Mouse (Mus musculus) forebrain, embryonic 15.5 days (tissue): ENCODE measurements around the gene Kiss1r. TPM values are rescaled to one million over a fixed set of nuclear protein-coding genes. Genes with fewer than 3 reads are reported as not detected.
"Not testable (repeated sequence)": the region's sequence is repeated elsewhere in the genome, so short reads cannot be mapped to it uniquely, and the experiment has no call there.

Experiments used
- ATAC-seq: fragments of 200-750 bp; cut with Nextera tagmentation; replicated peaks from 2 replicates; pipeline ENCODE4 v1.8.0; 2017; ENCODE audit warnings: mild to moderate bottlenecking, moderate TSS enrichment, moderate library complexity
- H3K27ac ChIP-seq: fragments of 300-500 bp; sonication (generic); replicated peaks from 2 replicates; pipeline ENCODE4 v1.5.1; 2015; ENCODE audit warnings: mild to moderate bottlenecking, inconsistent platforms
- H3K27me3 ChIP-seq: fragments of 300-500 bp; sonication (generic); 2 replicates; pipeline ENCODE4 v1.6.1; 2015; ENCODE audit warnings: inconsistent platforms
- H3K36me3 ChIP-seq: fragments of 300-500 bp; sonication (generic); 2 replicates; pipeline ENCODE4 v1.6.1; 2015; ENCODE audit warnings: mild to moderate bottlenecking, inconsistent platforms
- H3K4me1 ChIP-seq: fragments of 300-500 bp; sonication (generic); 2 replicates; pipeline ENCODE4 v1.6.1; 2015; ENCODE audit warnings: inconsistent platforms
- H3K4me2 ChIP-seq: fragments of 300-500 bp; sonication (generic); replicated peaks from 2 replicates; pipeline ENCODE4 v1.6.1; 2015; ENCODE audit warnings: mild to moderate bottlenecking, inconsistent platforms
- H3K4me3 ChIP-seq: fragments of 300-500 bp; sonication (generic); 2 replicates; pipeline ENCODE4 v1.5.1; 2015; ENCODE audit warnings: mild to moderate bottlenecking, inconsistent platforms
- H3K9ac ChIP-seq: fragments of 300-500 bp; sonication (generic); replicated peaks from 2 replicates; pipeline ENCODE4 v1.6.1; 2015; ENCODE audit warnings: mild to moderate bottlenecking, inconsistent platforms
- H3K9me3 ChIP-seq: fragments of 300-500 bp; sonication (generic); 2 replicates; pipeline ENCODE4 v1.6.1; 2016; ENCODE audit warnings: inconsistent platforms
- WGBS: fragments of 180-500 bp; shearing (Covaris S2); methylation state at CpG from one replicate; pipeline ENCODE4 v1.1.7; 2015; ENCODE audit warnings: mixed read lengths; 5-methylcytosine and 5-hydroxymethylcytosine counted together
- polyA plus RNA-seq: library from polyadenylated mRNA; unstranded; fragments of >200 nt; fragmentation: Nextera tagmentation; extraction: Ambion mirVana; gene quantifications from 2 replicates; pipeline ENCODE4 v1.2.1, GENCODE M21; 2015

Gene Kiss1r
- polyA plus RNA-seq, 1 experiment from 2014 or later = 2.7 TPM

GRCm38 (mm10) chr10:79883297-79884084 lies 33.3 kb upstream of the Kiss1r start:
- Histone ChIP-seq H3K4me1 (peaks cover 6% of the 10 kb centered on the region), H3K4me3 (no peak overlapping the region), H3K4me2 (no peak overlapping the region), H3K36me3 (no peaks in the 10 kb centered on the region), H3K9me3 (no peaks in the 10 kb centered on the region), H3K27ac (no peak overlapping the region), H3K9ac (no peak overlapping the region), H3K27me3 (peaks cover 17% of the 10 kb centered on the region)
- WGBS = 12% methylated on average over 22 of the region's 22 CpGs
- ATAC-seq = 0 out of 2 replicates have a peak, but pooled peaks have one; percentile 26

- 59% methylated on average over 4 of the region's 4 CpGs for WGBS
- Histone ChIP-seq H3K9me3 (no peaks in the 10 kb centered on the region), H3K4me1 (peaks cover 6% of the 10 kb centered on the region), H3K36me3 (no peaks in the 10 kb centered on the region), H3K27ac (no peak overlapping the region), H3K4me3 (no peak overlapping the region), H3K27me3 (peaks cover 17% of the 10 kb centered on the region), H3K9ac (no peak overlapping the region), H3K4me2 (no peak overlapping the region)
- ATAC-seq = no peak
Observed at GRCm38 (mm10) chr10:79884446-79884845, 32.3 kb upstream of the Kiss1r start.

GRCm38 (mm10) chr10:79884938-79885337 lies 31.8 kb upstream of the Kiss1r start:
- WGBS = 85% methylated on average over 3 of the region's 3 CpGs
- not testable (repeated sequence) for ATAC-seq

DNA sequence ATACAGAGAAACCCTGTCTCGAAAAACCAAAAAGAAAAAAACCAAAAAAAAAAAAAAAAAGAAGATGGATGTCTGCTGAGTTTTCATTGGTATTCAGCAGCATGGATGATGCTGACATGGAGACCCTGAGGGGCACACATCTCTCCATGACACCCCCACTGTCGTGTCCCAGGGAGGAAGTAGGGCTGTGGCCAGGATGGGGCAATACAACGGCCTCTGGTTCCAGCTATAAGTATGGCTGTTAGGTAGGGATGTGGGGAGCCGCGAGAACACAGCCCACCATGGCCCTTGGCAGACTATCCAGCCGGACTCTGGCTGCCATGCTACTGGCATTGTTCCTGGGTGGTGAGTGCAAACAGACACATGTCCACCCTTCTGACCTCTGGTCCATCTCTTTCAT lies 30.7 kb upstream of the Kiss1r start, which contains the start of gene Elane:
Gene Elane (plus strand): TSS at position 194 of the 400 bp plus-strand sequence.
- no peak for ATAC-seq
- Histone ChIP-seq H3K4me2 (no peak within 1 kb of the TSS), H3K9ac (no peak within 1 kb of the TSS), H3K9me3 (no peaks in the 10 kb centered on the region), H3K36me3 (no peaks in the 10 kb centered on the region), H3K4me3 (no peak within 1 kb of the TSS), H3K4me1 (peaks cover 6% of the 10 kb centered on the region), H3K27me3 (peaks cover 12% of the 10 kb centered on the region), H3K27ac (no peak within 1 kb of the TSS)
- 81% methylated on average over 6 of the region's 6 CpGs for WGBS

More at GRCm38 (mm10) chr10:79884938-79885337, 31.8 kb upstream of the Kiss1r start:
- not testable (repeated sequence) for H3K4me1 ChIP-seq, H3K36me3 ChIP-seq, H3K9me3 ChIP-seq, H3K9ac ChIP-seq, H3K27ac ChIP-seq, H3K4me3 ChIP-seq, H3K4me2 ChIP-seq
- peaks cover 17% of the 10 kb centered on the region for H3K27me3 ChIP-seq

GRCm38 (mm10) chr10:79886611-79887010 lies 30.2 kb upstream of the Kiss1r start:
- ATAC-seq = no peak
- peaks cover 6% of the 10 kb centered on the region for H3K4me1 ChIP-seq
- 88% methylated on average over 8 of the region's 8 CpGs for WGBS
- no peak overlapping the region for H3K9ac ChIP-seq
- H3K27me3 ChIP-seq = peaks cover 9% of the 10 kb centered on the region
- H3K4me2 ChIP-seq = no peak overlapping the region
- no peaks in the 10 kb centered on the region for H3K9me3 ChIP-seq
- H3K4me3 ChIP-seq = no peak overlapping the region
- no peaks in the 10 kb centered on the region for H3K36me3 ChIP-seq
- H3K27ac ChIP-seq = no peak overlapping the region

GRCm38 (mm10) chr10:79889386-79889785 lies 27.4 kb upstream of the Kiss1r start:
- H3K27ac ChIP-seq = no peak overlapping the region
- no peak overlapping the region for H3K9ac ChIP-seq
- no peak overlapping the region for H3K4me3 ChIP-seq
- no peaks in the 10 kb centered on the region for H3K9me3 ChIP-seq
- H3K27me3 ChIP-seq = no peaks in the 10 kb centered on the region
- ATAC-seq = no peak
- H3K36me3 ChIP-seq = no peaks in the 10 kb centered on the region
- WGBS = 89% methylated on average over 2 of the region's 2 CpGs
- no peaks in the 10 kb centered on the region for H3K4me1 ChIP-seq
- no peak overlapping the region for H3K4me2 ChIP-seq

DNA sequence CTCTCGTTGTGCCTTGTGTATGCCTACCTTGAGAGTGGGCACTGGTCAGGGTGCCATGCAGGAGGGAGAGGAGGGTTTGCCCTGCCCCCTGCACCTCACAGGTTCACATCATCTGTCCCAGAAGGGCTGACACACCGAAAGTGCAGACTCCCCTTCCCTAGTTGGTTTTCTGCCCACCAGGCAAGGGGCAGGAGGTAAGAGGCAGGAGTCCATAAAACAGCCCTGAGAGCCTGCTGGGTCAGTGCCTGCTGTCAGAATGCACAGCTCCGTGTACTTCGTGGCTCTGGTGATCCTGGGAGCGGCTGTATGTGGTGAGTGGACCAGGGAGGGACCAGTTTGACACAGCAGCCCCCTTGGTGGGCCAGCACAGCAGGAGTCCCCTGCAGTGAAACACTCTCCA lies 26.1 kb upstream of the Kiss1r start, which contains the start of gene Cfd:
Gene Cfd (plus strand): TSS at position 184 of the 400 bp plus-strand sequence.
- no peaks in the 10 kb centered on the region for H3K4me1 ChIP-seq
- peaks cover 5% of the 10 kb centered on the region; the same call in 1 of the 2 replicates for H3K36me3 ChIP-seq
- ATAC-seq = no peak
- no peaks in the 10 kb centered on the region for H3K9me3 ChIP-seq
- H3K4me3 ChIP-seq = no peak within 1 kb of the TSS
- no peaks in the 10 kb centered on the region for H3K27me3 ChIP-seq
- no peak within 1 kb of the TSS for H3K27ac ChIP-seq
- no peak within 1 kb of the TSS for H3K9ac ChIP-seq
- no peak within 1 kb of the TSS for H3K4me2 ChIP-seq
- WGBS = 42% methylated on average over 5 of the region's 5 CpGs

DNA sequence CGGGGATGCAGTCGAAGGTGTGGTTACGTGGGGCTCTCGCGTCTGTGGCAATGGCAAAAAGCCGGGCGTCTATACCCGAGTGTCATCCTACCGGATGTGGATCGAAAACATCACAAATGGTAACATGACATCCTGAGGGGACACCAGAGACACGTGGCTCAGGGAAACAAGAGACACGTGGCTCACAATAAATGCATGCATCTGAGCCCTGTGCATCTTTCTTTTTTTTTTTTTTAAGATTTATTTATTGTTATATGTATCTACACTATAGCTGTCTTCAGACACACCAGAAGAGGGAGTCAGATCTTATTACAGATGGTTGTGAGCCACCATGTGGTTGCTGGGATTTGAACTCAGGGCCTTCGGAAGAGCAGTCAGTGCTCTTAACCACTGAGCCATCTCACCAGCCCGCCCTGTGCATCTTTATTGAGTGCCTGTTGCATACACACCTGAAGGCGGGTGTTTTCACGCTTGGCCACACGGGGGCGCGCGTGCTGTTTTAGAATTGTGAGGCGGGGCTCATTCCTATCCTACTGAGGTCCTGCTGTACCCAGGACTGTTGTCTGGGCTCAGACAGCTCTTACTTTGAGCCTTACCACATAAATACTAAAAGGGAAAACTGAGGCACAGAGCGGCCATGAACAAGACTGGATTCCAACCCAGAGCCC lies 24.2 kb upstream of the Kiss1r start:
- H3K36me3 ChIP-seq = peaks cover 13% of the 10 kb centered on the region; the same call in 1 of the 2 replicates
- H3K27me3 ChIP-seq, H3K9me3 ChIP-seq, H3K9ac ChIP-seq, H3K4me3 ChIP-seq, H3K4me1 ChIP-seq, H3K27ac ChIP-seq, H3K4me2 ChIP-seq: not testable (repeated sequence)
- WGBS = 42% methylated on average over 22 of the region's 22 CpGs
- ATAC-seq = peak; percentile 69

DNA sequence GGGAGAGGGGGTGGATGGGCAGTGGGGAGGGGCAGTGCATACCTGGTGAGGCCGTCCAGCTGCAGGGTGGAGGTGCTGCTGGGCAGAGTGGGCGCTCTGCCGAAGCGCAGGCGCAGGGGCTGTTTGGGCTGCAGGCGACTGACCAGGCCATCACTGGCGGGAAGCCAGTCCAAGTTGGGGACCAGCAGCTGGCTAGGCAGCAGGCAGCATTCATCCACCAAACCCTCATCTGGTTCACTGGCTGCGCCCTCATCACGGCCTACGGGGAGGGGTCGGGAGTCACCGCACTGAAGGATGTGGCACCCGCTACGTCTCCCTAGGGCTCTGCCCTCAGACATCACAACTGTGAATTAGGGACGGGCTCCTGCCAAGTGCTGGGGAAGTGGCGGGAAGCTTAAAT lies 20.5 kb upstream of the Kiss1r start:
- peaks cover 13% of the 10 kb centered on the region for H3K36me3 ChIP-seq
- no peak overlapping the region for H3K4me2 ChIP-seq
- no peaks in the 10 kb centered on the region for H3K27me3 ChIP-seq
- peaks cover 6% of the 10 kb centered on the region for H3K4me1 ChIP-seq
- 90% methylated on average over 16 of the region's 16 CpGs for WGBS
- no peak overlapping the region for H3K4me3 ChIP-seq
- no peak overlapping the region for H3K27ac ChIP-seq
- no peaks in the 10 kb centered on the region for H3K9me3 ChIP-seq
- H3K9ac ChIP-seq = no peak overlapping the region
- no peak for ATAC-seq

- 89% methylated on average over 13 of the region's 13 CpGs for WGBS
- no peak overlapping the region for H3K4me3 ChIP-seq
- no peak for ATAC-seq
- H3K4me1 ChIP-seq = peaks cover 7% of the 10 kb centered on the region
- H3K36me3 ChIP-seq = peaks cover 13% of the 10 kb centered on the region
- no peak overlapping the region for H3K9ac ChIP-seq
- no peak overlapping the region for H3K27ac ChIP-seq
- no peaks in the 10 kb centered on the region for H3K9me3 ChIP-seq
- H3K4me2 ChIP-seq = no peak overlapping the region
- H3K27me3 ChIP-seq = no peaks in the 10 kb centered on the region
Observed at GRCm38 (mm10) chr10:79896814-79897213, 20.0 kb upstream of the Kiss1r start.

DNA sequence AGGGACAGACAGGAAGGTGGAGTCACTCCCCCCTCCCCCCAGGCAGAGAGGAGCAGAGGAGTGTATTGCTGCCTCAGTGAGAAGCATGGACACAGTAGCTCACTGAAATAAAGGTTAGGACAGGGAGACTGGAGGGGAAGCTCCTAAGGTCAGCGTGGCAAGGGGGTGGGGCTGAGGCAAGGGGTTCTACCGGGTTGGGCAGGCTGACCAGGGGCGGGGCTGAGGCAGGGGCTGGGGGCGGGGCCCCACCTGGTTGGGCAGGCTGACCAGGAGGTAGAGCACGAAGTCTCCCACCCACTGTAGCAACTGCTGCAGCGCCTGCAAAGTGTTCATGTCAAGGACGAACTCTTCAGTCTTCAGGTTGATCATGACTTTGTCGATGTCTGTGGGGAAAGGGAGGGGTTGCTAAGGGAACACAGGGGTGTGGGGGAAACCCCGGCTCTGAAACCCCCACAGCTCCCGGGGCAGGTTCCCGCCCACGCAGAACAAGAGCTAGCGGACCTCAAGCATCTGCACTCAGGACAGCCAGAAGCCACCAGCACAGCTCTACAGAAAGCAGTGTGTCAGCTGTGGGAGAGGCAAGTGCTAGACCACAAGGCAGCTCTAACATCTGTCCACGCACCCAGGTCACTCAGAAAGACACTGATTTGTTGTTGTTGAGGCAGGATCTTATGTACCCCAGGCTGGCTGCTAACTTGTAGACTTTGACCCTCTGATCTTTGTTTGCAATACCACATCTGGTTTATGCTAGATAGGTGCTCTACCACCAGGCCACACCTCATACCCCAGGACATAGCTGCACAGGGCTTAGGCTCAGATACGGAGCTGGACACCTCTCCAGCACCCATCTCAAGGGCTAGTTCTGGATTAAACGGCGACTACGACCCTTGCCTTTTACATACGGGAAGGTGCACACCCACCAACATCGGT lies 19.2 kb upstream of the Kiss1r start:
- no peak for ATAC-seq
- Histone ChIP-seq H3K27me3 (no peaks in the 10 kb centered on the region), H3K4me2 (no peak overlapping the region), H3K9me3 (no peaks in the 10 kb centered on the region), H3K4me3 (no peak overlapping the region), H3K27ac (no peak overlapping the region), H3K4me1 (peaks cover 7% of the 10 kb centered on the region), H3K36me3 (peaks cover 13% of the 10 kb centered on the region), H3K9ac (no peak overlapping the region)
- 51% methylated on average over 20 of the region's 20 CpGs for WGBS
